Mouse (Mus musculus): ENCODE measurements around the gene Eif4g1. TPM values are rescaled to one million over a fixed set of nuclear protein-coding genes. Genes with fewer than 3 reads are reported as not detected.

The Eif4g1 gene
- total and polyA plus RNA-seq, 2 experiments from 2014 or later: 118 to 430 TPM

DNA sequence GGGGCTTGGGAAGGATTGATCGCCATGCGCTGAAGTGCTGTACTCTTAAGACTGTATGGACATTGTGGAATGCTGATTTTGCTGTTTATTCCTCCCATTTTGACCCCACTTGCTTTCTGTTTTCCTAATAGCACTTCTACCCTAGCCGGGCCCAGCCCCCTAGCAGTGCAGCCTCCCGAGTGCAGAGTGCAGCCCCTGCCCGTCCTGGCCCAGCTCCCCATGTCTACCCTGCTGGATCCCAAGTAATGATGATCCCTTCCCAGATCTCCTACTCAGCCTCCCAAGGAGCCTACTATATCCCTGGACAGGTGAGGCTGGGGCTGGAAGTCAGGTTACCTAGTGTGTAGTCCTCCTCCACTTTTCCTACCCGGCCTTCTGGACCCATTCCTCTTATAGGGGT is 7.1 kb downstream of the Eif4g1 start:
- 93% methylated on average over 6 of the region's 6 CpGs for WGBS
- DNase-seq (ENCODE audit: low spot score): no peak
- 0 out of 2 replicates have a peak overlapping the region, but pooled peaks have one; percentile 6 for H3K4me2 ChIP-seq (ENCODE audit: low read depth, low read length, poor library complexity, severe bottlenecking)
- H3K36me3 ChIP-seq (ENCODE audit: insufficient read depth, low read length): peaks cover 45% of the 10 kb centered on the region
- no peaks in the 10 kb centered on the region for H3K9me3 ChIP-seq (ENCODE audit: low read length)
- TF ChIP-seq CTCF (IDR thresholded peaks at IDR 0.05): no peak
- no peak for ATAC-seq (ENCODE audit: low FRiP score)
- peaks cover 8% of the 10 kb centered on the region for H3K4me1 ChIP-seq (ENCODE audit: insufficient read depth, low read length)
- H3K27me3 ChIP-seq (ENCODE audit: insufficient read depth, low read length): no peaks in the 10 kb centered on the region
- H3K27ac ChIP-seq (ENCODE audit: low read depth, low read length): no peak overlapping the region
- H3K9ac ChIP-seq (replicated peaks; ENCODE audit: low read length, poor library complexity, severe bottlenecking): 0 out of 2 replicates have a peak overlapping the region, but pooled peaks have one; percentile 19
- H3K4me3 ChIP-seq (ENCODE audit: low read depth, low read length): no peak overlapping the region

GRCm38 (mm10) chr16:20676702-20677101 is 8.6 kb downstream of the Eif4g1 start:
- peak; percentile 49 for TF ChIP-seq CTCF (IDR thresholded peaks at IDR 0.05)
- H3K9me3 ChIP-seq (ENCODE audit: low read length): no peaks in the 10 kb centered on the region
- H3K4me1 ChIP-seq (ENCODE audit: insufficient read depth, low read length): peaks cover 8% of the 10 kb centered on the region
- DNase-seq (ENCODE audit: low spot score) (no peak), ATAC-seq (ENCODE audit: low FRiP score) (no peak)
- H3K4me3 ChIP-seq (ENCODE audit: low read depth, low read length): no peak overlapping the region
- no peak overlapping the region for H3K27ac ChIP-seq (ENCODE audit: low read depth, low read length)
- no peak overlapping the region for H3K4me2 ChIP-seq (ENCODE audit: low read depth, low read length, poor library complexity, severe bottlenecking)
- WGBS: 89% methylated on average over 4 of the region's 4 CpGs
- H3K9ac ChIP-seq (replicated peaks; ENCODE audit: low read length, poor library complexity, severe bottlenecking): no peak overlapping the region
- peaks cover 59% of the 10 kb centered on the region for H3K36me3 ChIP-seq (ENCODE audit: insufficient read depth, low read length)
- H3K27me3 ChIP-seq (ENCODE audit: insufficient read depth, low read length): no peaks in the 10 kb centered on the region

DNA sequence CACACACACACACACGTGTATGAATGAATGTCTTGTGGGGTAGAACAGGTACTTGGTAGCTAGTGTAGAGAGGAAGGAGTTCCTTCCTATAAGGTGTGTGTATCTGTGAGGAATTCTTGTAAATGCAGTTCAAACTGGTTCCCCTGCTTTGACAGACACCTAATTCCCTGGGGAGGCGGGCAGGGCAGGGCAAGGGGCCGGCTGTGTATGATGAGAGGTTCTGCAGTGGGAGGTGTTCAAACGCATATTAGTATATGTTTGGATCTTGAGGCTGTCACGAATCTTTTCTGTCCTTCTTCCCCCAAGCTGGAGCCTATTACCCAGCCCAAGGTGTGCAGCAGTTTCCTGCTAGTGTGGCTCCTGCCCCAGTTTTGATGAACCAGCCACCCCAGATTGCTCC is 9.3 kb downstream of the Eif4g1 start:
- WGBS: 91% methylated on average over 5 of the region's 5 CpGs
- H3K9ac ChIP-seq (replicated peaks; ENCODE audit: low read length, poor library complexity, severe bottlenecking): no peak overlapping the region

DNA sequence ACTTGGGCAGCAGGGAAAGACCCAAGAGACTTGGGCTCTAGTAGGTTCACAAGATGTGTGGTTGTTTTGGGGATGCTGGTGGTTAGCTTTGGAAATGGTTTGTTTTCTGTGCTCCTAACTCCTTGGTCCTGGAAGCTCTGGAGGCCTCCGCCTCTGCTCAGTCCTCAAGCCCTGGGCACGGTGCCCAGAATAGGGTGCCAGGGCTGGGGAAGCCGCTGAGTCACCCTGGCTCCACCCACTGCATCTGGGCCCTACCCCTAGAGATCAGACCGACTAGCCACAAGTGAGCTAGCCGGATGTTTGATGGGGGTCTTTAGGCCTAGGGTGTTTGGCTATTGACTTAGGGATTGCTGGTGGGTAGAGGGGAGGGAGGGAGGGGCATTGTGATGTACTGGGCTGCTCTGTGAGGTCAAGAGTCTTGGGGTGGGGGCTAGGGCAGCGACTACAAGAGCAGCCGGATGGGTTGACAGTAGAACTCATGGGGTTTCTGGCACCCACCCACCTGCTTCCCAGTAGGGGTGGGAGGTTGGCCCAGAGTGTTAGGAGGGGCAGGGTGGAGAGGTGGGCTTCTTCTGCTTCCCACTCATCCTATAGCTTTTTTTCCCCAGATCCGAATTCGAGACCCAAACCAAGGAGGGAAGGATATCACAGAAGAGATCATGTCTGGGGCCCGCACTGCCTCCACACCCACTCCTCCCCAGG is 10.0 kb downstream of the Eif4g1 start:
- no peak for ATAC-seq (ENCODE audit: low FRiP score)
- Histone ChIP-seq H3K9ac (replicated peaks; ENCODE audit: low read length, poor library complexity, severe bottlenecking) (no peak overlapping the region), H3K9me3 (ENCODE audit: low read length) (no peaks in the 10 kb centered on the region), H3K27me3 (ENCODE audit: insufficient read depth, low read length) (no peaks in the 10 kb centered on the region), H3K4me1 (ENCODE audit: insufficient read depth, low read length) (peaks cover 8% of the 10 kb centered on the region), H3K4me2 (ENCODE audit: low read depth, low read length, poor library complexity, severe bottlenecking) (no peak overlapping the region), H3K27ac (ENCODE audit: low read depth, low read length) (no peak overlapping the region), H3K4me3 (ENCODE audit: low read depth, low read length) (no peak overlapping the region), H3K36me3 (ENCODE audit: insufficient read depth, low read length) (peaks cover 73% of the 10 kb centered on the region)
- WGBS: 78% methylated on average over 9 of the region's 10 CpGs
- DNase-seq (ENCODE audit: low spot score): peak; percentile 58
- no peak for TF ChIP-seq CTCF (IDR thresholded peaks at IDR 0.05)

More for the DNA sequence above, 9.3 kb downstream of the Eif4g1 start:
- Histone ChIP-seq H3K27me3 (ENCODE audit: insufficient read depth, low read length) (no peaks in the 10 kb centered on the region), H3K4me3 (ENCODE audit: low read depth, low read length) (no peak overlapping the region), H3K9me3 (ENCODE audit: low read length) (no peaks in the 10 kb centered on the region), H3K4me1 (ENCODE audit: insufficient read depth, low read length) (peaks cover 8% of the 10 kb centered on the region), H3K36me3 (ENCODE audit: insufficient read depth, low read length) (peaks cover 66% of the 10 kb centered on the region), H3K4me2 (ENCODE audit: low read depth, low read length, poor library complexity, severe bottlenecking) (no peak overlapping the region), H3K27ac (ENCODE audit: low read depth, low read length) (no peak overlapping the region)
- ATAC-seq (ENCODE audit: low FRiP score) (no peak), DNase-seq (ENCODE audit: low spot score) (no peak)
- TF ChIP-seq CTCF (IDR thresholded peaks at IDR 0.05): no peak

GRCm38 (mm10) chr16:20690774-20691173 is 22.7 kb downstream of the Eif4g1 start:
- ATAC-seq (ENCODE audit: low FRiP score) (no peak), DNase-seq (ENCODE audit: low spot score) (no peak)
- H3K27me3 ChIP-seq (ENCODE audit: insufficient read depth, low read length): no peaks in the 10 kb centered on the region
- no peaks in the 10 kb centered on the region for H3K9me3 ChIP-seq (ENCODE audit: low read length)
- H3K36me3 ChIP-seq (ENCODE audit: insufficient read depth, low read length): peaks cover 49% of the 10 kb centered on the region
- H3K4me3 ChIP-seq (ENCODE audit: low read depth, low read length): no peak overlapping the region
- WGBS: 91% methylated on average over 3 of the region's 3 CpGs
- H3K27ac ChIP-seq (ENCODE audit: low read depth, low read length): no peak overlapping the region
- no peak overlapping the region for H3K4me2 ChIP-seq (ENCODE audit: low read depth, low read length, poor library complexity, severe bottlenecking)
- H3K4me1 ChIP-seq (ENCODE audit: insufficient read depth, low read length): peaks cover 9% of the 10 kb centered on the region; the same call in 1 of the 2 replicates
- TF ChIP-seq CTCF (IDR thresholded peaks at IDR 0.05): no peak
- no peak overlapping the region for H3K9ac ChIP-seq (replicated peaks; ENCODE audit: low read length, poor library complexity, severe bottlenecking)

GRCm38 (mm10) chr16:20691617-20692016 is 23.5 kb downstream of the Eif4g1 start:
- H3K4me2 ChIP-seq (ENCODE audit: low read depth, low read length, poor library complexity, severe bottlenecking): no peak overlapping the region
- TF ChIP-seq CTCF (IDR thresholded peaks at IDR 0.05): no peak
- H3K9ac ChIP-seq (replicated peaks; ENCODE audit: low read length, poor library complexity, severe bottlenecking): no peak overlapping the region
- no peaks in the 10 kb centered on the region for H3K27me3 ChIP-seq (ENCODE audit: insufficient read depth, low read length)
- ATAC-seq (ENCODE audit: low FRiP score) (no peak), DNase-seq (ENCODE audit: low spot score) (no peak)
- H3K36me3 ChIP-seq (ENCODE audit: insufficient read depth, low read length): peaks cover 40% of the 10 kb centered on the region
- peaks cover 12% of the 10 kb centered on the region; the same call in 1 of the 2 replicates for H3K4me1 ChIP-seq (ENCODE audit: insufficient read depth, low read length)
- H3K9me3 ChIP-seq (ENCODE audit: low read length): no peaks in the 10 kb centered on the region
- no peak overlapping the region for H3K4me3 ChIP-seq (ENCODE audit: low read depth, low read length)
- 79% methylated on average over 1 of the region's 1 CpGs for WGBS
- H3K27ac ChIP-seq (ENCODE audit: low read depth, low read length): no peak overlapping the region

All from midbrain, postnatal 0 days (tissue).